Mouse (Mus musculus) right cerebral cortex, postnatal 4 days (tissue): Measurements from ENCODE around the gene Cyp4f17.
A peak's percentile ranks its signal among the peaks of the same experiment; 100 is the strongest.
"Not testable (repeated sequence)": the region's sequence is repeated elsewhere in the genome, so short reads cannot be mapped to it uniquely, and the experiment has no call there.

ENCODE experiments used
- DNase-seq: peaks from one replicate; pipeline ENCODE4 v3.0.0-alpha.2; 2022

Cyp4f17 gene

GRCm38 (mm10) chr17:32505851-32506728 lies at the start of gene Cyp4f17:
TSS of gene Cyp4f17 (plus strand) at chr17:32506050.
- DNase-seq, result peak; percentile 21

GRCm38 (mm10) chr17:32468494-32468893 lies 37.4 kb upstream of the Cyp4f17 start:
- no peak for DNase-seq

GRCm38 (mm10) chr17:32470795-32471194 lies 35.1 kb upstream of the Cyp4f17 start:
- DNase-seq, result no peak

- no peak for DNase-seq
Measured at GRCm38 (mm10) chr17:32472176-32472575, 33.7 kb upstream of the Cyp4f17 start.

- DNase-seq, result no peak
Measured at GRCm38 (mm10) chr17:32474954-32475560, 30.8 kb upstream of the Cyp4f17 start.

GRCm38 (mm10) chr17:32477204-32477603 lies 28.6 kb upstream of the Cyp4f17 start:
- DNase-seq, result no peak

- DNase-seq, result no peak
Measured at GRCm38 (mm10) chr17:32478727-32479126, 27.1 kb upstream of the Cyp4f17 start.

GRCm38 (mm10) chr17:32479554-32480506 lies 26.0 kb upstream of the Cyp4f17 start:
- DNase-seq, result no peak

GRCm38 (mm10) chr17:32481766-32482165 lies 24.1 kb upstream of the Cyp4f17 start:
- no peak for DNase-seq

GRCm38 (mm10) chr17:32483200-32483599 lies 22.6 kb upstream of the Cyp4f17 start:
- DNase-seq, result peak; percentile 67

- DNase-seq, result peak; percentile 12
Measured at GRCm38 (mm10) chr17:32492349-32492980, 13.4 kb upstream of the Cyp4f17 start.

GRCm38 (mm10) chr17:32494601-32495000 lies 11.2 kb upstream of the Cyp4f17 start:
- DNase-seq, result peak; percentile 72

- DNase-seq, result not testable (repeated sequence)
Measured at GRCm38 (mm10) chr17:32500511-32500910, 5.3 kb upstream of the Cyp4f17 start.

GRCm38 (mm10) chr17:32501051-32501450 lies 4.8 kb upstream of the Cyp4f17 start:
- no peak for DNase-seq

GRCm38 (mm10) chr17:32503111-32503510 lies 2.7 kb upstream of the Cyp4f17 start:
- no peak for DNase-seq

GRCm38 (mm10) chr17:32506729-32507245 lies 937 bp downstream of the Cyp4f17 start:
- no peak for DNase-seq

- DNase-seq, result no peak
Measured at GRCm38 (mm10) chr17:32516126-32516525, 10.3 kb downstream of the Cyp4f17 start.

GRCm38 (mm10) chr17:32521981-32522380 lies 16.1 kb downstream of the Cyp4f17 start:
- DNase-seq, result no peak

GRCm38 (mm10) chr17:32522386-32522785 lies 16.5 kb downstream of the Cyp4f17 start:
- DNase-seq, result no peak

GRCm38 (mm10) chr17:32522816-32523215 lies 17.0 kb downstream of the Cyp4f17 start:
- no peak for DNase-seq

- no peak for DNase-seq
Measured at GRCm38 (mm10) chr17:32523895-32524294, 18.0 kb downstream of the Cyp4f17 start.

- DNase-seq, result not testable (repeated sequence)
Measured at GRCm38 (mm10) chr17:32526341-32526740, 20.5 kb downstream of the Cyp4f17 start.
